Mouse (Mus musculus) mouse trophoblast stem cell (cell line): ENCODE results near the gene Klhl21.

Experiments used
- in situ Hi-C, 2 experiments: fragments of 300-500 bp; cut with MseI, MboI; formaldehyde crosslinking; loops; 2 replicates in 1 of 2; 3 replicates in 1 of 2; pipeline ENCODE4 v1.15.1; 2025

Gene Klhl21

DNA sequence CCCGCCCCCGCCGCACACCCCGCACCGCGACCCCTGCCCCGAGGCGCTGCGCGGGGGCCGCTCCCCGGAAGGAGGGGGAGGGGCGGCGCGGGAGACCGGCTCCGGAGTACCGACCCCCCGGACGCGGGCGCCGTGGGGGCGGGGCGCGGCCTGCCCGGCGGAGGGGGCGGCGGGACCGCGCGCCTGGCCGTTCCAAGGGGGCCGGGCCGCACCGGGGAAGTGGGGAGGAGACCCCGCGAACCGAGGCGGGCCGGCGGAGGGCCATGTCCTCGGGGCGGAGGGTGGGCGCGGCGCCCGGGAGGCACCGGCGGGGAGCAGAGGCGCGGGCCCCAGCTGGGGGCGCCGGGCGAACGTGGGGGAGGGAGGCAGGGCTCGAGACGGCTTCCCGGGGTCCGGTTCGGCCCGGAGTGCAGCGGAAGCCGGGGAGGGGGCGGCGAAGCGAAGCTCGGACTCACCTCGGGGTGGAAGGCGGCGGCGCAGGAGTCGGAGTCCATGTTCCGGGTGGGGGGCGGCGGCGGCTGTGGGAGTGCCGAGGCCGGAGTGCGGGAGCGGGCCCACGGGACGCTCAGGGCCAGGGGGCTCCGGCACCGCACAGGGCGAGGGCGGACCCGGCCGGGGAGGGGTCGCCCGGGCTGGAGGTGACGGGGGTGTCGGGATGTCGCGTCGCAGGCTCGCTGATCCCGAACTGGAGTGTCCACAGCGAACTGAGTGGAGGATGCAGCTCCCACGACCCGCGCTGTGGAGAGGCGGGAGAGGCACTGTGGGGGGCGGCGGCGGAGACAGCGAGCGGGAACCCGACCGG is 13.0 kb upstream of the Klhl21 start:
- in situ Hi-C loops = no loop called here

DNA sequence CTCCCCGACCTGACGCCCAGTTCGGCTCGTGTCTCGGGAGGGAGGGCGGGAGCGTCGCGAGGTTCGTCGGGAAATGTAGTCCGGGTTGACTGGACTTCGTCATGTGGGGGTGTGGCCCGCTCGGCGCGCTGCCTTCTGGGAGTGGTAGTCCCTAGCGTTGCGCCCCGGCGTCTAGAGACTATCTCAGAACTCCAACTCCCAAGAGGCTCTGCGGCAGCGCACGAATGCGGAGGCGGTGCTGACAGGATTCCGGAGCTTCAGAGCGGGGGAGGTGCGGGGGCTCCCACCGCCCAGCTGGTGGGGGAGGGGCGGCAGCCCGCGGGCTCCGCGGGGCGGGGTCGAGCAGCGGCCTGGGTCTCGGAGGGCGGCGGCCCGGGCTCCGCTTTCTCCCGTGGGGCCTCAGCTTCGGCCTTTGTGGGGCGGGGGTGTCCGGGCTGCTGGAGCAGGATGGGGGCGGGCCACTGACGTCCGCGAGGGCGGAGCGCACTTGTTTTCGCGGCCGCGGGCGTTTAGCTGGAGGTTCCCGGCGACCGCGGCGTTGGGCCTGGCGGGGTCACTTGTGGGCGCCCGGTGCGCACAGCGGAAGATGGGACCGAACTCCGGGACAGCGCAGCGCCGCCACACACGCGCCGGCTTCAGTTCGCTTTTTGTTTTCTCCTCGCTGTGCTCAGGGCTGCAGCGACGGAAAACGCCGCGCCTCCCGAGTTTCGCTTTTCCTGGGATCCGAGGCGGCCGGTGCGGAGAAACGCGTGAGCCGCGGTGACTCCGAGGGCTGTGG is 12.2 kb upstream of the Klhl21 start, which contains the start of gene Phf13:
Phf13 (minus strand) TSS at position 86 of the 778 bp plus-strand sequence.
- in situ Hi-C loops = no loop called here

DNA sequence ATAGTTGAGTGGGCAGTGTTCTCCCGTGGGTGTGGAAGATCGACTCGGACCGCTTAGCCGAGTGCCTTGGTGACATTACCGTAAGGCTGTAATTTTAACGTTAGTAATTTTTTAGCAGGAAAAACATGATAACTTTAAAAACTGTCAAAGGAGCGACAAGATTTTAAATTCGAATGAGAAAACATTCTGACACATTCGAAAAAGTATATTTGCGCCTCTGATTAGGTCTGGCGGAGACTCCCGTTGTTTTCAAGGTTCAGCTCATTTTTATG is 11.7 kb upstream of the Klhl21 start:
- in situ Hi-C loops = no loop called here

DNA sequence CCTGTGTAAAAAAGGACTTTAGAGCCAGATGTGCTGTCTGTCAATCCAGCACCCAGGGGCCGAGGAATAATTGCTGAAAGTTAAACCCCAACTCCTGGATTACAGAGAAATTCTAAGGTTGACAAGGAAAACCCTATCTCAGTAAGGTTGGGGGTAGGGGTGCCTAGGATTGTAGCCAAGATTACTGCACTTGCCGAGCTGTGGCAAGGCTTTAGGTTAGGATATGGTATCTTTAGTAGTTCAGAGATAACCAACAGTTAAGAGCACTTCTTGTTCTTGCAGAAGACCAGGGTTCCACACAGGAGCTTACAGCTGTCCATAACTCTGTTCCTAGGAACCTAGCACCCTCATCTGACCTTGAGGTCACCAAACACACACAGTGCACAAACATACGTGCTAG is 10.9 kb upstream of the Klhl21 start:
- in situ Hi-C loops = no loop called here

DNA sequence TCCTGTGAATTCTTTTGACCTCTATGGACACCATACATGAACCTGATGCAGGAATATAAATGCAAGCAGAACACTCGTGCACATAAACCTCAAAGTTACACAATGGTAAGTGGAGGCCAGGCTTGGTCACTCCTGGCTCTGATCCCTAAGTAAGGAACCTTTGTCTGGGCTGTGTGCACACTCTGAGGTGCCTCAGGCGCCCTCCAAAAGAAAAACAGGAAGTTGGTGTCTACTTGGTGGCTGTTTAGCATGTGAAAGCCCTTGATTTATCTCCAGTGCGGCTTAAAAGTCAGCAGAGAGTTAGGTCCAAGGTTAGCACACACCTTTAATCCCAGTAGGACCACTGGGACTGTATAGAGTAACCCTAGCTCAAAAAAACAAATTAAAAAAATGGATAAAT is 9.1 kb upstream of the Klhl21 start:
- in situ Hi-C loops = no loop called here

DNA sequence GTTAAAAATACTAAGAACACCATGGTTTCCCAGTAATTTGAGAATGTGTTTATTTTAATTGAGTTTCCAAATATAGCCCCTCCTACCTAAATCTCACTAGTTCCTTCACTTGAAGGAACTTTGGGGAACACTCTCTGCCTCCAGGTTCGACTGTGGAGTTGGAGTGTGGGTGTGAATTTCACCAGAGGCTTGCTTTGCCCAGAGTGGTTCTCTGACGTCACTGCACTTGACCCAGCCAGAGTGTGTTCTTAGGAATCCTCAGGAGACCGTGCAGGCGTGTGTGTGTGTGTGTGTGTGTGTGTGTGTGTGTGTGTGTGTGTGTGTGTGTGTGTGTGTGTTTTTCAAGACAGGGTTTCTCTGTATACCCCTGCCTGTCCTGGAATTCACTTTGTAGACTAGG is 7.7 kb upstream of the Klhl21 start:
- in situ Hi-C loops = no loop called here

DNA sequence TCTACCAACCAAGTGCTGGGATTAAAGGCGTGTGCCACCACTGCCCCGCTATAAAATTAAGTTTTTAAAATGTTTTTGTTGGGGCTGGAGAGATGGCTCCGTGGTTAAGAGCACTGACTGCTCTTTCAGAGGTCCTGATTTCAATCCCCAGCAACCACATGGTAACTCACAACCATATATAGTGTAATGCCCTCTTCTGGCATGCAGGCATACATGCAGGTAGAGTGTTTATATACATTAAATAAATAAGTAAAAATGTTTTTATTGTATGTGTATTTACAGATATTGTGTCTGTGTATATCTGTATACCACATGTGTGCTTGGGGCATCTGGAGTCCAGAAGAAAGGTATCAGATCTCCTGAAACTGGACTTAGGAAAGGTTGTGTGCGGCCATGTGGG is 7.3 kb upstream of the Klhl21 start:
- in situ Hi-C loops = no loop called here

DNA sequence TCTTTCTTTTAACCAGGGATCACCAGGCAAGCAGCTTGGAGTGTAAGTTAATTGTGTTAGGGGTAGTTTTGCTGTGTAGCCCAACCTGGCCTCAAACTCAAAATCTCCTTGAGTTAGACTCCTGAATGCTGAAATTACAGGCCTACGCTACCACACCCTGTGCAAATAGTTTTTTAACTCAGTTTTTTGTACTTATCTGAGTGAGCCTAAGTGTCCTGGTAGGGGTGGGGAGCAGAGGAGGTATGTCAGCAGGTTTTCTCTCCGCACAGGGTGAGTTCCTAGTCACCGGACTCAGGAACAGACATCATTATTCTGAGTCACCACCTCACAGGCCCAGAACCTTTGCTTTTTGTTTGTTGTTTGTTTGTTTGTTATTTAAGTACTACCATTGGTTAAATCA is 6.5 kb upstream of the Klhl21 start:
- in situ Hi-C loops = no loop called here

DNA sequence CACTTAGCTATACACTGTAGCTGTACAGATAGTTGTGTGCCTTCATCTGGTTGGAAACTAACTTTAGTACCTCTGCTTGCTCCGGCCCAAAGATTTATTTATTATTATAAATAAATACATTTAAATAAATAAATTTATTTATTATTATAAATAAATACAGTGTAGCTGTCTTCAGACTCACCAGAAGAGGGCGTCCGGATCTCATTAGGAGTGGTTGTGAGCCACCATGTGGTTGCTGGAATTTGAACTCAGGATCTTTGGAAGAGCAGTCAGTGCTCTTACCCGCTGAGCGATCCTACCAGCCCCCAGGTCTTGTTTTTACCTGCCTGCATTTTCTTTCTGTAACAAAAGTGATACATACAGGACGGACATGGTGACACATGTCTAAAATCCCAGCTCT is 2.5 kb upstream of the Klhl21 start:
- in situ Hi-C loops = no loop called here

DNA sequence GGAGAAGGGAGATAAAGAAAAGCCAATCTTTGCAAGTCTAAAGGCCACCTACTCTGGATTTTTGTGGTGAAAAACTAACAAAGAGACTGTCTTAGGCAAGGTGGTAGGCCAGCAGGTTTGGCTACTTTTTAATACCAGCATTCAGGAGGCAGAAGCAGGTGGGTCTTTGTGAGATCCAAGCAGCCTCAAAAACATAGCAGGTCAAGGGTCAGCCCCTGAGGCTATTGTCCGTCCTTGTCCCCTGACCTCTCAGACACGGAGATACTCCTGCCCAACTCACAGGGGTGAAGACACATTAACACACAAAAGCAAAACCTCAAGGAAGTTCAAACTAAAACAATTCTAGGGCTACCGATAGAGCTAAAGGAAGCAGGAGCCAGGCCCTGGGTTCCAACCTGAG is 1.8 kb upstream of the Klhl21 start:
- in situ Hi-C loops = no loop called here

DNA sequence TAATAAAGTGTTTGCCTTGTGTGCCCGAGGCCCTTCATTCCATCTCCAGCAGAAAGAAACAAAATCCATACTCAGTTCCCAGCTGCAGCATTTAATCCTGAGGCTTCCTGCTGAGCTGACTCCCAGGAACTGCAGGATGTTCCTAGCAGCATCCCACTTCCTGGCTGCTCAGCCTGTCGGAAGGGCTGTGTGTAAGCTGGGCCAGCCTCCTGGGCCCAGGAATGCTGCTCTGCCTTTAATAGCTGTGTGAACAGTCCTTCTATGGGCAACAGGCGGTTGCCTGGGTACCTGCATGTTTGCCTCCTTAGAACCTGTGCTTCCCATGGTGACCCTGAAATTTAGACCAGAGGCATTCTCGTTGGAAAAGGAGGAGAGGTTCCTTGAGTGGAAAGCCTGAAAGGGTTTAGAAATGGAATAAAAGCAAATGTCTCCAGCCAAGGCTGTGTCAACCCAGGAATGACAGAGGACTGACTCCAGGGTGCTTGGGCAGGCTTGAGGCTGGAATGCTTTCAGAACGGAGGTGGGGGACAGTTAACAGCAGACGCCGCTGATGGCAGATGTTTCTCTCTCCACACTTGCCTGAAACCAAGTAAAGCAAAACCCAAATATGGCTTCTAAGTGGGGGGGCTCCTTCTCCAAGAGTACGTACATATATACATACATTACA is 989 bp upstream of the Klhl21 start:
- in situ Hi-C loops = no loop called here

DNA sequence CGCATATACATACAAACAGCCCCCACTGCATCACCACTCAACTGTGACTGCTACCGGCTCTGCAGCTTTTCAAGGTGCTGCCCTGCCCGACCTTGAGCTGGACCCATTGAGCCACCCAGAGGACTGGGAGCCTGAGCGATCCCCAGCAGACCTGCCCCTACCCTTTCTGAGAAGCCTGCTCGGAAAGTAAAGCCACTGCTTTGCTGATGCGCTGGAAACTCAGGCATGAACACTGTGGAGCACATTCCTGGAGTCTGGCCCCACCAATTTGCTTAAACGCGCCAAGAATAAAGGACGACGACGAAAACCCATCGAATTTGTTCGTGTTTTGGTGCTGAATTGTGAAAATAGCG is 479 bp upstream of the Klhl21 start:
- in situ Hi-C loops = no loop called here

DNA sequence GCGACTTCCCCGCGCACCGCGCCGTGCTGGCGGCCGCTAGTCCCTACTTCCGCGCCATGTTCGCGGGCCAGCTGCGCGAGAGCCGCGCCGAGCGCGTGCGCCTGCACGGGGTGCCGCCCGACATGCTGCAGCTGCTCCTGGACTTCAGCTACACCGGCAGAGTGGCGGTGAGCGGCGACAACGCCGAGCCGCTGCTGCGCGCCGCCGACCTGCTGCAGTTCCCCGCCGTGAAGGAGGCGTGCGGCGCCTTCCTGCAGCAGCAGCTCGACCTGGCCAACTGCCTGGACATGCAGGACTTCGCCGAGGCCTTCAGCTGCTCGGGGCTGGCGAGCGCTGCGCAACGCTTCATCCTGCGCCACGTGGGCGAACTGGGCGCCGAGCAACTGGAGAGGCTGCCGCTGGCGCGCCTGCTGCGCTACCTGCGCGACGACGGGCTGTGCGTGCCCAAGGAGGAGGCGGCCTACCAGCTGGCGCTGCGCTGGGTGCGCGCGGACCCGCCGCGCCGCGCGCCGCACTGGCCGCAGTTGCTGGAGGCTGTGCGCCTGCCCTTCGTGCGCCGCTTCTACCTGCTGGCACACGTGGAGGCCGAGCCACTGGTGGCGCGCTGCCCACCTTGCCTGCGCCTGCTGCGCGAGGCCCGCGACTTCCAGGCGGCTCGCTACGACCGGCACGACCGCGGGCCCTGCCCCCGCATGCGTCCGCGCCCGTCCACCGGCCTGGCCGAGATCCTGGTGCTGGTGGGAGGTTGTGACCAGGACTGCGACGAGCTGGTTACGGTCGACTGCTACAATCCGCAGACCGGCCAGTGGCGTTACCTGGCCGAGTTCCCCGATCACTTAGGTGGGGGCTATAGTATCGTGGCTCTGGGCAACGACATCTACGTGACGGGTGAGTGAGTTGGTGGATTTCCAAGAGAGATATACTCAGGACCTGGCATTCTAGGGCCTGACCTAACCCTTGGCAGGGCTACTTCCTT is 761 bp downstream of the Klhl21 start:
- in situ Hi-C loops = no loop called here

DNA sequence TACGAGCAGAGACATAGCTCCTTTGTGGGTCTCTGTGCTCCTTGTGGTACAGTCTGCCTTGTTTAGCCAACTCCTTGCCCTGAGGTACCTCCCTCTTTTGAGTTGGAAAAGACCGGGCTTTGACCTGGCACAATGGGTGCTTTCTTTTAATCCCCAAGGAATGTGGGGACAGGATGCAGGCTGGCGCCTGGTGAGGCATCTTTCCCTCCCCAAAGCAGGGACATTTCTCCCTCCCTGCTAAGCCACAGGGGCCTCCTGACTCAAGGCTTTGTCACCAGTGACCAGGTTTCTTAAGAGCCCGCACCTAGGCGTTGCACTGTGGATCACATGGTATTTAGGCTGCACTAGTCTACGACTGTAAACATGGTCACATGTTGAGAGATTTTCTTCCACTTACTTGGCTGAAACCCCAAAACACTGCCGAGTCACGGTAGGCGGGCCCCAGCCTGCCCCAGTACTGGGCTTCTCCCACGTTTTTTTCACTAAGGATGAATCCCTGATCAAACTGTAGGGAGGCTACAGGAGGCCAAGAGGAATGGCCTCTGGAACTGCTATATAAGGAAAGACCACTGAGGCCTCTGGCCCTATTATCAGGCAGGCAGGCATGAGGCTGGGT is 1.6 kb downstream of the Klhl21 start:
- in situ Hi-C loops = no loop called here

DNA sequence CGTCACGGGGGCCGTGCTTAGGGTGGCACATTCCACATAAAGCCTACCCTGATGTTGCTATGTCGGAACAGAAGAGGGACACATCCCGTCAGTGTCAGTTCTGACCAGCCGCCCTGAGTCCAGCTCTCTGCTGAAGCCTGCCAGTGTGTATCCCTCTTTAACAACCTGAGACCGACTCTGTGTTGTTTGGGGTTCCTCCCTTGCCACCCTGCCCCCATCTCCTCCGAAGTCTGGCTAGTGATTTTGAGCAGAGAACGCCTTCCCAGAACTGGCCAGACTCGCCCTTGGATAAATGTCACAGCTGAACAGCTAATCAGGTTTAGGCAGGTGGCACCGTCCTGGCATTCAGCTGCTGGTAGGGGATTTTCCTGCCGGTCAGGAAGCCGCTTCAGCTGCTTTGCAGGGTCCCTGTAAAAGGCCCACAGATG is 2.1 kb downstream of the Klhl21 start:
- in situ Hi-C loops = no loop called here

DNA sequence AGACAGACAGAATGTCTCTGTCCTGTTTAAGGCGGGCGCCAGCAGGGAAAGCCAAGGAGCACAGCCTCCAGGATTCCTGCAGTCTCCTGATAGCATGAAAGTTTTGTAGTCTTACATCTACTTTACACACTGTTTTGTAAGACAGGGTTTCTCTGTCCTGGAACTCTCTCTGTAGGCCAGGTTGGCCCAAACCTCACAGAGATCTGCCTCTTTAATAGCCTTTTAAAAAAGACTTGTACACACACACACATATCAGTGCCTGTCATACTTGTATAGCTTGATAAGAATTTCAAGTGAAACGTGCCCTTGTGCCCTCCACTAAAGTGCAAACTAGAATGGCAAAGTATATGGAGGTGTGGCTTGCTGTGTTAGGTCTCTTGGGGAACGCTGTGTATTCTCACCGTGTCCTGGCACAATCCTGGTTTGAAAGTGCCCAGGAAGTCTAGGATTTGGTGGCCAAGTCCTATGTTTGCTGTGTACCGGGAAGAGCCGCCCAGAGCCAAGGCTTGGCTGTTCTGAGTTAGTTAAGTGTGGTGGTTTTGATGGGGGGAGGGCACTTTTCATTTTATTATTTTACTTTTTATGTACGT is 2.7 kb downstream of the Klhl21 start:
- in situ Hi-C loops = no loop called here

DNA sequence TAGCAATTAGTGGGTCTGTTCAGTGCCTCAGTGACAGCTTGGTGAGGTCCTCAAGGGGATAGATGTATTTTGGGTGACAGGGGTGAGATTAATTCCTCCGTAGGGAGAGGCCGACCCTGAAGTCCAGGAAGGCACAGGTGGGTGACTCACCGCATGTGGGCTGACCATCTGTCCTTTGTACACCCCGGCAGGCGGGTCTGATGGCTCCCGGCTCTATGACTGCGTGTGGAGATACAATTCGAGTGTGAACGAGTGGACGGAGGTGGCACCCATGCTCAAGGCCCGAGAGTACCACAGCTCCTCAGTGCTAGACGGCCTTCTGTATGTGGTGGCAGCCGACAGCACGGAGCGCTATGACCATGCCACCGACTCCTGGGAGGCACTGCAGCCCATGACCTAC is 3.5 kb downstream of the Klhl21 start:
- in situ Hi-C loops = no loop called here

DNA sequence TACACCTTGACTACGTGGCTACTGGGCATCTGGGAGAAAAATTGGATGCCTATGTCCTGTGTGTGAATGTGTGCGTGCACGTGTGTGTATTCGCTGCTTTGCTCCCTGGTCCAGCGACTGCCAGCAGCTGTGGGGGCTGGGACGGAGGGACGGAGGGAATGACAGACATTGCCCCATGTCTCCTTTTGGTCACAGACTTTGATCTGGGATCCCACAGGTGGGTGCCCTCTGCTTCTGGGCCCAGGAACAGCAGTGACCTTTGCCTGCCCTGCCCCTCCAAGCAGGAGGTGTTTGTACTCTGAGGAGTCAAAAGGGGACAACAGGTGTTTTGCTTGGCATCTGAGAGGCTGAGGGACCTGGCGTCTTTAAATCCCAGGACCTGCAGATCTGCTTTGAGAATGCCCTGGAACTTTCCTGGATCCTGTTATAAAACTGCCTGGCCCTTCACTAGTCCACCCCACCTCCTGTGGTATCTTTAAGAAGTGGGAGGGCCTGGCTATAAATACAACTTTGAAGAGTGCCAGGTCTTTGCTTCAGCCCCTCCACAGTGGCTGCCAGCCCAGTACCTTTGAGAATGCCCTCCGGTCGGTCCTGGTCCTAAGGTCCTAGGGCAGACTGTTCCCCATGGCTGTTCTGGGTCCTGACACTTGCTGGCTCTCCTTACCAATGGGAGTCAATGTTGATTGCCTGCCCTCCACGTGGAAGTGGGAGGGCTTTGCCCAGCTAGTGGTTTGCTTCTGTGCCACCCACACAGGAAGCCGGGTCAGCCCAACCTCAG is 4.6 kb downstream of the Klhl21 start:
- in situ Hi-C loops = no loop called here

DNA sequence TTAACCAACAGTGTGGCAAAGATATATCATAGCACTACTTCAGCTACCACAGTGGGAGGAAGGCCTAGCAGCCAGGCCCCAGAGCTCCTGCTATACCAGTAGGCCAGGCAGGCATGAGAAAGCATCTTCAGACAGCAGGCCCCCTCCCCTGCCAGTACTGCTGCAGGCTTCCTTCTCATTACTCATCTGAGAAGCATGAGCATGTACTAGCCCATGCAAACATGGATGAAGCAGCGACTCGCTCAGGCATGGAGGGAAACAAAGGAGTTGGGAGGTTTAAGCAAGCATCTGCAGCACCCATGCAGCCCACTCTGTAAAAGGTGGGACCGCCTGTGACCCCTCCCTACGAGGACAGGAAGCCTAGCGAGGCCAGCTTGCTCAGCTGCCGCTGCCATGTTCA is 10.5 kb downstream of the Klhl21 start:
- in situ Hi-C loops = no loop called here

DNA sequence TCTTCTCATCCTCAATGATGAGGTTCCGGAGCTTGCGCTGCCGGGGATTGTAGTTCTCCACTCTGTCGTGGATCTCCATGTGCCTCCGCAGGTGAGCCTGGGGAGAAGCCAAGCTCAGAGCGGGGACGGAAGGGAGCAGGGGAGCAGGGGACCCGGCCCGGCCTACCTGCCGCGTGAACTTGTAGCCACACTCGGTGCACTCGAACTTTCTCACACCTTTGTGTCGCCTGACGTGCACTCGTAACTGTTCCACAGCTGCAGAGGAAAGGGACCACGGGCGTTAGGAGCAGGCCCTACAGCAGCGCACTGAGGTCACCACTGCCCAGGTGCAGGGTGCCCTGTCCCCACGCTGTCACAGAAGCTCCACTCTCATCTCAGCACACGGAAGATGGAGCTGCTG is 11.4 kb downstream of the Klhl21 start:
- in situ Hi-C loops = no loop called here
